Mouse (Mus musculus) brain, embryonic 14.5 days (tissue): Measurements from ENCODE around the gene Capg.

Experiments used
- CTCF ChIP-seq: fragments of 200-500 bp; IDR thresholded peaks from 2 replicates; pipeline ENCODE4 v1.5.1; 2012; ENCODE audit warnings: inconsistent platforms, mild to moderate bottlenecking, moderate library complexity, borderline replicate concordance; ENCODE audit not compliant: insufficient read depth, insufficient read length; ENCODE audit errors: extremely low read depth
- POLR2A ChIP-seq: fragments of 200-500 bp; IDR thresholded peaks from 2 replicates; pipeline ENCODE4 v1.6.1; 2012; ENCODE audit warnings: mild to moderate bottlenecking, inconsistent platforms, borderline replicate concordance; ENCODE audit not compliant: poor library complexity, insufficient read depth, insufficient read length, severe bottlenecking; ENCODE audit errors: extremely low read depth

DNA sequence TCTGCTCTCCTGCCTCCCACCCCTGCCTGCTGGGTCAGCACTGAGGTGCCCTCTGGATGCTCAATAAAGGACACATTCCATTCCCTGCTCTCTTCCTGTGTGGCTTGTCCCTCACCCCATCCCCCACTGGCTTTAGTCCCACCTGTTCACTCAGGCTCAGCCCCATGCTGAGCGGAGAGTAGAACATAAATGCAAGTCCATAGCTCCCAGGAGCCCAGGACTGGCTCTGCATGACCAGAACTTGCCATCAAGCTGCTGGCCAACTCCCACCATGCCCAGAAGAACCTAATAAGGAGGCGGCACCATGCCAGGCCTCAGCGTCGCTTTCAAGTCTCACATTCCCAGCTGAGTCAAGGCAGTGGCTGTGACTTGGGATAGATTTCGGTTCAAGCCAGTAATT lies 18.7 kb downstream of the Capg start:
- TF ChIP-seq CTCF: no peak
- no peak for TF ChIP-seq POLR2A
